ENCODE assay signal across 10 mouse cellular contexts in the genomic region with DNA sequence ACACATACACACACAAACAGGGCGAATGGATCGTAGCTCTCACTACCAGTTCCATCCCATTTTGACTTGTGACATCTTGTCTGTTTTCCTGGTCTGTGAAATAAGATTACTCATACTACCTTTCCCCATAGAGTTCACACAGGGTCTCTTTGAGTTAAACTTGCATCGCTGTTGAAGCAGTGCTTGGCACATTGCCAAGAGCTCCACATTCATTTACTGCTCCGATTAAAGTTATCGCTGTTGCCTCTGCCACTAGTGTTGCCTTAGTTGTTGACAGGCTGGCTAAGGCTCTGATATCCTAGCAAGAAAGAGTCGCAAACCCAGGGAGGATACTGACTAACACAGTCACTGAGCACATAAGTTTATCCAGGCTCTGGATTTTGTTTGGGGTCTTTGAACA.
A peak's percentile ranks its signal among the peaks of the same experiment; 100 is the strongest.
DNase-seq lines count a peak whose midpoint lies in the region; ATAC-seq and TF ChIP-seq lines count a peak whose summit lies in the region.
"Had no signal": no experiment of that assay in that cellular context is flagged by ENCODE, and none has a peak within 500 bp of the region (broad histone marks: within the 10 kb centered on the region; RNA-seq: fewer than 3 reads in every experiment).

No protein-coding gene starts in this region.

- H3K4me2 ChIP-seq in kidney, embryonic 16.5 days (replicated peaks; ENCODE audit: low read depth, low read length): no peak overlapping the region
- no peak overlapping the region for H3K4me2 ChIP-seq in stomach, postnatal 0 days (replicated peaks; ENCODE audit: low read depth)
- H3K4me2 ChIP-seq: limb, embryonic 13.5 days had no signal

- DNase-seq in embryo, embryonic 11 days: peak; percentile 52
- no peak for DNase-seq in embryo, embryonic 9.5 days (ENCODE audit: extremely low spot score)
- peak; percentile 70 for DNase-seq in kidney, postnatal 10 days
- DNase-seq in urinary bladder, postnatal 36 days (ENCODE audit: low spot score in 2 of 2): peak; percentile 35 to 54
- DNase-seq in urinary bladder, postnatal 4 days (ENCODE audit: low spot score in 2 of 2): no peak
- peak; percentile 67 for DNase-seq in stomach, postnatal 0 days (ENCODE audit: low spot score)
- DNase-seq in frontal cortex, postnatal 25 days (ENCODE audit: low spot score in 2 of 2): no peak

- H3K4me3 ChIP-seq in kidney, embryonic 16.5 days (ENCODE audit: low read length): no peak overlapping the region
- H3K4me3 ChIP-seq in stomach, postnatal 0 days (ENCODE audit: low read depth, low read length): no peak overlapping the region
- H3K4me3 ChIP-seq: limb, embryonic 13.5 days had no signal

- H3K9ac ChIP-seq in kidney, embryonic 16.5 days (replicated peaks; ENCODE audit: low read length): no peak overlapping the region
- no peak overlapping the region for H3K9ac ChIP-seq in stomach, postnatal 0 days (ENCODE audit: low read length)
- H3K9ac ChIP-seq: limb, embryonic 13.5 days had no signal

- no peak for TF ChIP-seq CTCF in stomach, postnatal 0 days (IDR thresholded peaks at IDR 0.05; ENCODE audit: low read depth)

- H3K27me3 ChIP-seq in kidney, embryonic 16.5 days (ENCODE audit: insufficient read depth, low read length): no peaks in the 10 kb centered on the region
- H3K27me3 ChIP-seq in stomach, postnatal 0 days (ENCODE audit: control insufficient read depth, insufficient read depth, low read length): no peaks in the 10 kb centered on the region
- H3K27me3 ChIP-seq: limb, embryonic 13.5 days had no signal

- H3K9me3 ChIP-seq in kidney, embryonic 16.5 days (ENCODE audit: low read length): no peaks in the 10 kb centered on the region
- H3K9me3 ChIP-seq in stomach, postnatal 0 days (ENCODE audit: control insufficient read depth, low read length): no peaks in the 10 kb centered on the region
- H3K9me3 ChIP-seq: limb, embryonic 13.5 days had no signal

- H3K4me1 ChIP-seq in kidney, embryonic 16.5 days (ENCODE audit: insufficient read depth, low read length): 0 out of 2 replicates have a peak, but pooled peaks cover 7% of the 10 kb centered on the region
- no peaks in the 10 kb centered on the region for H3K4me1 ChIP-seq in stomach, postnatal 0 days (replicated peaks; ENCODE audit: control insufficient read depth, insufficient read depth)

- ATAC-seq in kidney, embryonic 16.5 days (ENCODE audit: low FRiP score, low TSS enrichment): no peak; the same call in 1 of the 2 replicates
- peak; percentile 71 for ATAC-seq in stomach, postnatal 0 days (ENCODE audit: low FRiP score, low TSS enrichment)
- ATAC-seq: inflammation-experienced regulatory T-cells, adult 6 months had no signal

- no peak for TF ChIP-seq EP300 in stomach, postnatal 0 days (optimal IDR thresholded peaks at IDR 0.05)

- 34% methylated on average over 6 of the region's 6 CpGs for WGBS in kidney, embryonic 16.5 days
- 34% methylated on average over 6 of the region's 6 CpGs for WGBS in stomach, postnatal 0 days

- H3K36me3 ChIP-seq in kidney, embryonic 16.5 days (ENCODE audit: insufficient read depth, low read length): no peaks in the 10 kb centered on the region
- H3K36me3 ChIP-seq in stomach, postnatal 0 days (ENCODE audit: control insufficient read depth, insufficient read depth, low read length): no peaks in the 10 kb centered on the region
- H3K36me3 ChIP-seq: limb, embryonic 13.5 days had no signal

- no peak overlapping the region for H3K27ac ChIP-seq in kidney, embryonic 16.5 days (ENCODE audit: low read length)
- H3K27ac ChIP-seq in stomach, postnatal 0 days (replicated peaks): no peak overlapping the region
- H3K27ac ChIP-seq: limb, embryonic 13.5 days had no signal

Comparison
In these comparisons a context has a peak if more than half of its experiments do, and no peak if none do; other contexts are left out.
1. DNase-seq: peak in embryo, embryonic 11 days (single experiment), kidney, postnatal 10 days (single experiment), urinary bladder, postnatal 36 days (2 of 2) and stomach, postnatal 0 days (single experiment); none in embryo, embryonic 9.5 days (single experiment), urinary bladder, postnatal 4 days (0 of 2) and frontal cortex, postnatal 25 days (0 of 2).